Mouse (Mus musculus) kidney, adult 8-10 months (tissue): ENCODE data around the gene Vps33b.

Experiments used
- DNase-seq, 2 experiments: peaks; one replicate each; pipeline ENCODE4 v3.0.0; 2022

Vps33b gene

DNA sequence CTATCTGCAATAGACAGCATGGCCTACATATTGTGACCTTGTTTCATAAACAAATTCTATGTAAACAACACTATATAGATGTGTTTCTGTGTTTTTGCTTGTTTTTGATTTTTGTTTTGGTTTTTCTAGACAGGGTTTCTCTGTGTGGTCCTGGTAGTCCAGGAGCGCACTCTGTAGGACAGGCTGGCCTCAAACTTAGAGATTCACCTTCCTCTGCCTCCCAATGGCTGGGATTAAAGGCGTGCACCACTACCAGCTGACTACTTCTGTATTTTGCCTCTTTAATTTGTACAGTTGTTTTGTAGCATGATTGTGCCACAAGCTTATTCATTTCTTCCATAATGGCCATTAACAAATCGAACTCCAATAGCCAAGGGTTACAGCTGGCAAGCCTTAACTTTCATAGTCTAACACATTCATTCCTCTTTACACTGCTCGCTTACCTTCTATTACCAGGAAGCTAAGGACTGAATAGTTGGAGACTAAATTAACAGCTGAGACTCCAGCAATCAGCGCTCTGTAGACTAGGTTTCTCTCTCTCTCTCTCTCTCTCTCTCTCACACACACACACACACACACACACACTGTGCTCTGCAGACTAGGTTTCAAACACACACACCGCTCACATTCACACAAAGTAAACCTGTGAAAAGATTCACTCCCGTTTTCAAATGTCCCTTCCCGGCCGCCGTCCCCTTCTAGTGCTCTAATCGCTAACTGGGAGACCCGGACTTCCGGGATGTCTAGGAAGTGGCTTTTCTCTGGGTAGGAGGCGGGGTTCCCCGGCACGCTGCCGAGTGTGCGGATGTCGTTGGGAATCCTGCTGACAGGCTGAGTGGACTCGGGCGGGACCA is at the start of gene Vps33b:
TSS of gene Vps33b (plus strand) at position 753 of the 854 bp plus-strand sequence.
- DNase-seq, result peak; percentile 94 to 98

DNA sequence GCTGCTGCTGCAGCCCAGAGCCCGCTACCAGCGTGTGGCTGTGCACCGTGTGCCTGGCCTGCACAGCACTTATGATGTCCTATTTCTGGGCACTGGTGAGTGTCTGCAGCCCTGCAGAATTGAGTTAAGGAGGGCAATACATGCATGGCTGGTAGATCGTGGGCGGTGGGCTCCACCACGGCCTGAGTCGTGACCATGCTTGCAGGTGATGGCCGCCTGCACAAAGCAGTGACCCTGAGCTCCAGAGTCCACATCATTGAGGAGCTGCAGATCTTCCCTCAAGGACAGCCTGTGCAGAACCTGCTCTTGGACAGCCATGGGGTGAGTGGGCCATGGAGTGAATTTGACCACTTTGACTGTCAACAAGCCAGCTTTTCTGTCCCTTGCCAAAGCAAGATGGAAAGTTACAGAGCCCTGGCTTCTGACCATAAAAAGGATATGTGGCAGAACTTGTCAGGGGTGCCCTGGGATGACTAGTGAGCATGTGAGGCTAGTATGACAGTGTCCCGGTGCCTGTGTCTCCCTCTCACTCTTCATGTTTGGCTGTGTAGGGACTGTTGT is 49.1 kb upstream of the Vps33b start:
- DNase-seq, result no peak

DNA sequence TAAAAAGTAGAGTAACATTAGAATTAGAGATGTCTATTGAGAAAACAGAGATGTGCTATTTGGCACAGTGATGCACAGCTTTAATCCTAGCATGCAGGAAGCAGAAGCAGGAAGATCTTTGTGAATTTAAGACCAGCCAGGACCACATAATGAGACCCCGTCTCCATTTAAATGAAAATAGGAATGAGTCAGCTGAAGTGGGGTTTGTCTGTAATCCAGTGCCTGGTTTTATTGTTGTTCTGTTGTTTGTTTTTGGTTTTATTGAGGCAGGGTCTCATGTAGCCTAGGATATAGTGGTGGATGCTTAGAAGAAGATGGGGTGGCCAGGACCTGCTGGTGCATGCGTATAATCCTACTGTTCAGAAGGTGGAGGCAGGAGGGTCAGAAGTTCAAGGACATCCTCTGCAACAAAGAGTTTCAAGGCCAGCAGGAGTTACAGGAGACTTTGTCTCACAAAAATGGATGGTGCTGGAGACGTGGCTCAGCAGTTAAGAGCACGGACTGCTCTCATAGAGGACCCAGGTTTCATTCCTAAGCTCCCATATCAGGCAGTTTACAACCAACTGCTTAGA is 48.2 kb upstream of the Vps33b start:
- no peak for DNase-seq

DNA sequence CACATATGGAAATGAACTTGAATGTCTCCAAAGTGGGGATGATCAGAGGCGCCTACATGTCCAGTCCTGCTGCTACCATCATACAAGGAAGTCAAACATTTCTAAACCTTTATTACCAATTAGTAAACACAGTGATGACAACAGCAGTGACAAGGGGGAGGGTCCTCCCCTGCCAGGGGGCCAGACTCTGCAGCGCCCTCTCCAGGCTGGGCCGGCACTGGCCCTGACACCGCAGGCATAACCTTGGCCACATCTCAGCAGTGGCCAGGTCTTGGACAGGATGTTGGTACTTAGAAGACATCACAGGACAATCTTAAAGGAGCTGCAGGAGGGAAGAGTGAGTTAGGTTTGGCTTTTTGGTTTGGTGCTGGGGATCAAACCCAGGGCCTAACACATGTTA is 42.4 kb upstream of the Vps33b start:
- no peak for DNase-seq

DNA sequence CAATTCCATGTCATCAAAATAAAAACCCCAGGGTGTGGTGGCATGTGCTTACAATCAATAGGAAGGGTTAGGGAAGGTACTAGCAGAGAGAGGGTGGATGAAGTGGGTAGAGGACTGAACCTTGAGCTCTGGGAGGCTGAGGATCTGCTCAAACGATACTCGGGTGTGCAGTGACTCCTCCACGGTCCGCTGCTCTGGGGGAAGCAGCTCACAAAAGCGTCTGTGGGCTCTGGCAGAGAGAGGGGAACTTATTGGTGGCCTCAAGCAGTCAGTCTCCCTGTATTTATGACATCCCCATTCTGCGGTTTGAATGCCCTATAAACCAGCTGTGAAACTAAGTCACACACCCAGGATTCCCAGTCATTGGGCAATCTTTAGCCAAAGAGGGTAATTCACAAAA is 39.3 kb upstream of the Vps33b start:
- DNase-seq, result peak in 1 of 2 experiments; percentile 38

DNA sequence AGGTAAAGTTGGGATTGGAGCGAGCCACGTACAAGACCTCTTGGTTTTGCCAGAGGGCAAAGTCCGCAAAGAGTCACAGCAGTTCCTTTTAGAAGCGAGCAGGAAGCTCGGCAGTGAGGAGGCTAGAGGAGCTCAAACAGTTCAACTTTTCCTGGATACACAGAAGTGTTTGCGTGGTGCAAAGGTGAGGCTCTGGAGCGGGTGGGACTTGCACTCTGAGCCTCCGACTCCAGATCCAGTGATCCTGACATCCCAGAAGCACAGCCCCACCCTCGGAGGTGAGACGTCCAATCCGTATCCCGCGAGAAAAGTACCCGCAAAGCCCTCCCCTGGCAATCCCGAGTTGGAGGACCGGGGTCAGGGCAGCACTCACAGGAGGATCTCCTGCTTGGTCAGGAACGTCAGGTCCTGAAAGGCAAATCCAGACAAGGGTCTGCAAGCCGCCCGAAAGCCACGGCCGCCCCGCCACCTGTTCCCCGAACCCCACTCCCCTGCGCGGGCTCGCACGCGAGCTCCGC is 37.4 kb upstream of the Vps33b start:
- DNase-seq, result peak; percentile 80 to 82

DNA sequence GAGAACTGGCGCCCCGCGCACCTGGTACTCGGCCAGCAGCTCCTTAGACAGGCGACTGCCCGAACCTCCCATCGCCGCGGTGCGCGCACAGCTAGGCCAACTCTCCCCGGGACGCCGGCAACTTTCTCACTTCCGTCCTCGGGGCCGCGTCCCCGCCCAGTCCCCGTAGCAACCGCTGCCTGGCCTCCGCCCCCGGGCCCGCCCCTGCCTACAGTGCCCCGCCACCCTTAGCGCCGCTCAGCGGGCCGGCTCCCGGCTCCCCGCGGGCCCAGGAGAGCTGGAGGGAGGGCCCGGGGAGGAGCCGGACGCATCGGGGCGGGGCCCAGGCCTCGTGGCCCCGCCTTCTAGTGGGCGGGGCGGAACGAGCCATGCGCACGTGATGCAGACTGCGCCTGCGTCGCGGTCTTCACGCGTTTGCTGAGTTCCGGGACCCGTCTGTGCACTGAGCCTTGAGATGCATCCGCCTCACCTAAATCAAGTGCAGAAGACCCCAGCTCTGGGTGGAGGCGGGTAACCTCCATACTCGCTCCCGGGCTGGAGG is 36.9 kb upstream of the Vps33b start, which contains the start of the genes Cib1 and Gdpgp1:
TSS of gene Cib1 (minus strand) at position 325 of the 541 bp plus-strand sequence.
TSS of gene Gdpgp1 (plus strand) at position 377 of the 541 bp plus-strand sequence.
- peak; percentile 97 to 98 for DNase-seq

DNA sequence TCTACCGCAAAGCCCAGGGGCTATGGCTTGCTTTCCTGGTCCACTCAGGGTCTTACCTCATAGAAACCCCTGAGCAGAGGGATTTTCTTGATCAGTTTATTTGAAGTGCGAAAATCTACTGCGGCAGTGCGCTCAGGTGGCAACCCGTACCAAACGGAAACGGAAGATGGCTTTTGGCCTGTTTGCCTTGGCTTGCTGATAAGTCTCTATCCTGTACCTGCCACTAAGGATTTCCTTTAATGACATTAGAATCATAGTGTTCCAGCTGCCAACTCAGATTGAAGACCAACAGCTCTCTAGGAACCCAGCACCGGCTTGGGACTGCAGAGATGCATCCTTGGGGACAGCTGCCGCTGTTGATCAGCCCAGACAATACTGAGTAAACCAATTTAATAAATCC is 35.6 kb upstream of the Vps33b start:
- DNase-seq, result no peak

DNA sequence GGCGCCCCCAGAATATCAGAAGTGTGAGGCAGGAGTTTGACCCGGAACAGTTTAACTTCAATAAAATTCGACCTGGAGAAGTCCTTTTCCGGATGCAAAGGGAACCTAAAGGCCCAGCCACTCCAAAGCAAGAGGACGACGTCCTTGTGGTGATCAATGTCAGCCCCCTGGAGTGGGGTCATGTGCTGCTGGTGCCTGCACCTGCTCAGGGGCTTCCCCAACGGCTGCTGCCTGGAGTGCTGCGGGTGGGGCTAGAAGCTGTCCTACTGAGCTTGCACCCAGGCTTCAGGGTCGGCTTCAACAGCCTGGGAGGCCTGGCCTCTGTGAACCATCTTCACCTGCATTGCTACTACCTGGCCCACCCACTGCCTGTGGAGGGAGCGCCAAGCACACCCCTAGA is 30.9 kb upstream of the Vps33b start:
- no peak for DNase-seq

DNA sequence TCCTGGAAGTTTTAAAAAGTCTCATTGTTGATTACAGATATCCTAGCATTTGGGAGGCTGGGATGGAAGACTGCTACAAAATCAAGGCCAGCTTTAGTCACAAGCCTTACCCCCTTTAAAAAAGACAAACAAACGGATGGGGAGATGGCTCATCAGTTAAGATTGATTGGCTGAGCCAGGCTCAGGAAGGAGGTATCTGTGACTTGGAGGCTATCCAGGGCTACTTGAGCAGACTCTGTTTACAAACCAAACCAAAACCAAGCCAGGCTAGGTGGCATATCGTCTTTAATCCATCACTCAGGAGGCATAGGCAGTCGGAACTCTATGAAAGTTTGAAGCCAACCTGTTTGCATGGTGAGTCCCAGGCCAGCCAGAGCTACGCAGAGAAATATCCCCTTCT is 27.8 kb upstream of the Vps33b start:
- no peak for DNase-seq

DNA sequence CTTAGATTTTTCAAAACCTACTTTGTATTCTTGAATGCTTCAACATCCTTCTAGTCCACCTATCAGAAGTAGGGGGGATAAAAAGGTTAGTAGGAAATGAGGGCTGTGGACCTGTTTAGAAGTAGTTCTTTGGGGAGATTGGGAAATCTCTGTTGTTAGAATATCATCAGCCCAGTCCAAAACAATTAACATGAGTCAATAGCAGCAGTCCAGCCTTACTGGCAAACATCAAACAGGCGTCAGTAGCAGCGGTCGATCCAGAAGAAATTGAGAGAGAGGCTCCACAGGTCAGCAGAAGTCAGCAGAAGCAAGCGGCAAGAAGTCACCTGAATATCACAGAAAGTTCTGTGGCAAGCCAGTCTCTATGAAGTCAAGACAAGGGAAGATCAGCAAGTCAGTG is 24.6 kb upstream of the Vps33b start:
- no peak for DNase-seq

DNA sequence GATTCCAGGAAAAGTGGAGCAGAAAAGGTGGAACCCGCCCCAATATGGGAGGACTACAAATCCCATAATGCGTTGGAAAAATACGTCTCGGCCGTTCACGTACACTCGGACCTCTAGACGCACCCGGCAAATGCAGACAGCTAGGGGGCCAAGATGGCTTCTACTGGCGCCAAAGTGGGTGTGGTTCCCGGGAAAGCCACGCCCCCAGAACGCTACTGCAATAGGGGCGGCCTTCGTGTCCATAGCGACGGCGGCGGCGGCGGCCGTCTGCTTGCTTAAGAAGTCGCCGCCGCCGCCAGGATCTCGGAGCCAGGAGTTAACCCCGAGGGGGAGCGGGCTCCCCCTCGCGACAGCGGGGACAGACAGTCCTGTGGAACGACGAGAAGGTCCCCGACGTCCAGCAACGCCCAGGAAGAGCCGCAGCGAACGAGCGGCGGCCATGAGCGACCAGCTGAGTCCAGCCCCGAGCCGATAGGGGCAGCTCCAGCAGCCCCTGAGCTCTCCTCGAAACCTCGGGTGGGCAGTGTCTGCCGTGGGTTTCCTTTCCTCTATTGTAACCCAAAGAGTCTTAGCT is 23.2 kb upstream of the Vps33b start, which contains the start of gene Ttll13:
TSS of gene Ttll13 (plus strand) at position 229 of the 574 bp plus-strand sequence.
- peak; percentile 98 for DNase-seq

DNA sequence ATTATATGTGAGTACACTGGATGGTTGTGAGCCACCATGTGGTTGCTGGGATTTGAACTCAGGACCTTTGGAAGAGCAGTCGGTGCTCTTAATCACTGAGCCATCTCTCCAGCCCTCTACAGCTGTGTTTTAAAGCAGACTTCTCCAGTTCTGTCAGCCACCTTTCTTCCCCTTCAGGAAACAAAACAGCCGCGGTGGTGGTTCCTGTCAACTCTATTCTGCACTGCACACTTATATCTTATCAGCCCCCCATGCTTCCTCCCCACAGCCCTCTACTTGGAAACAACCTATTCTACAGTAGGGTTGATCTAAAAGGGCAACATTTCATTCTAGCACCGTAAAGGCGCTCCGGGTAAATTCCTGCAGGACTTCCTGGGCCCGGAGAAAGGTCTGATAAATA is 22.6 kb upstream of the Vps33b start:
- no peak for DNase-seq

DNA sequence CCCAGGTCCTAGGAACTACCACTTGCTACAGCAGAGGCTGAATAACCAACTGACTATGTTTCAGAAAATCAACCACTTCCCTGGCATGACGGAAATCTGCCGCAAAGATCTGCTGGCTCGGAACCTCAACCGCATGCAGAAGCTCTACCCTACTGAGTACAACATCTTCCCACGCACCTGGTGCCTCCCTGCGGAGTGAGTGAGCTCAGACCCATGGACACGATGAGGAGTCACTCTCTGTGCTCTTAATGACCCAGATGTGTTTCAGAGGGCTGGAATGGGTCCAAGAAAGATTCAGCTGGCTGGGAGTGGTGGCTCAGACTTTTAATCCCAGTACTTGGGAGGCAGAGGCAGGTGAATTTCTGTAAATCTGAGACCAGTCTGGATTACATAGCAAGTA is 17.0 kb upstream of the Vps33b start:
- no peak for DNase-seq

DNA sequence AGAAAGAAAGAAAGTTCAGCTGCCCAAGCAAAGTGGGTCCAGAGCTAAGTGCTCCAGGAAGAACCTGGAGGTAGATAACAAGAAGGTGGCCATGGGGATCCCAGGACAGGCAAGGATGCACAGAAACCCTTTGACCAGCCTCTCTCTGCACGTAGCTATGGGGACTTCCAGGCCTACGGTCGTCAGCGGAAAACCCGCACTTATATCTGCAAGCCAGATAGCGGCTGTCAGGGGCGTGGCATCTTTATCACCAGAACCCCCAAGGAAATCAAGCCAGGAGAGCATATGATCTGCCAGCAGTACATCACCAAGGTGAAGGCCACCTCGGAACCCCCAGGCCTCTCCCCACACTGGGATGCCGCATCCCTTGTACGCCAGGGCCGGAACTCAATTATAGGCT is 16.6 kb upstream of the Vps33b start:
- DNase-seq, result no peak

DNA sequence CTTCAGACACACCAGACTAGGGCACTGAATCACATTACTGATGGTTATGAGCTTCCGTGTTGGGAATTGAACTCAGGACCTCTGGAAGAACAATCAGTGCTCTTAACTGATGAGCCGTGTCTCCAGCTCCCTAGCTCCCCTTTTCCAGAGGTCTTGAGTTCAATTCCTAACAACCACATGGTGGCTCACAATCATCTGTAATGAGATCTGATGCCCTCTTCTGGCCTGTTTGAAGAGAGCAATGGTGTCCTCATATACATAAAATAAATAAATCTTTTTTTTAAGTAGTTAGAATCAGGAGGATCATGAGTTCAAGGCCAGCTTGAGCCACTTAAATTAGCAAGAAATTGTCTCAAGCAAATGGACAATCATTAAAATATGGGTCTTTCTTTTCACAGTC is 13.5 kb upstream of the Vps33b start:
- DNase-seq, result no peak

DNA sequence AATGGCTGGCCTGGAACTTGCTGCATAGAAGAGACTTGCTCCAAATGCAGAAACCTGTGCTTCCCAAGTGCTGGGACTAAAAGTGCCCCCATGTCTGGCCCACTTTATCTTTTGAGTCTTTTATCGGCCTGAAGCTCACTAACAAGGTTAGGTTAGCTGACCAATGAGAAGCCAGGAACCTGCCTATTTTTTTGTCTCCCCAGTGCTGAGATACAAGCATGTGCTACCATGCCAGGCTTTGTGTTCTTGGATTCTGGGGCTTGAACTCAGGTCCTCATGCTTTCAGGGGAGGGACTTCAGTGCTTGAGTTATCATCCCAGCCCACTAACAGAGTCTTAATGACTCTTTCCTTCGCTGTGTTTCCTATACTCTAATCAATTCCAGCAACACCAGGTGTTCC is 11.7 kb upstream of the Vps33b start:
- DNase-seq, result no peak

DNA sequence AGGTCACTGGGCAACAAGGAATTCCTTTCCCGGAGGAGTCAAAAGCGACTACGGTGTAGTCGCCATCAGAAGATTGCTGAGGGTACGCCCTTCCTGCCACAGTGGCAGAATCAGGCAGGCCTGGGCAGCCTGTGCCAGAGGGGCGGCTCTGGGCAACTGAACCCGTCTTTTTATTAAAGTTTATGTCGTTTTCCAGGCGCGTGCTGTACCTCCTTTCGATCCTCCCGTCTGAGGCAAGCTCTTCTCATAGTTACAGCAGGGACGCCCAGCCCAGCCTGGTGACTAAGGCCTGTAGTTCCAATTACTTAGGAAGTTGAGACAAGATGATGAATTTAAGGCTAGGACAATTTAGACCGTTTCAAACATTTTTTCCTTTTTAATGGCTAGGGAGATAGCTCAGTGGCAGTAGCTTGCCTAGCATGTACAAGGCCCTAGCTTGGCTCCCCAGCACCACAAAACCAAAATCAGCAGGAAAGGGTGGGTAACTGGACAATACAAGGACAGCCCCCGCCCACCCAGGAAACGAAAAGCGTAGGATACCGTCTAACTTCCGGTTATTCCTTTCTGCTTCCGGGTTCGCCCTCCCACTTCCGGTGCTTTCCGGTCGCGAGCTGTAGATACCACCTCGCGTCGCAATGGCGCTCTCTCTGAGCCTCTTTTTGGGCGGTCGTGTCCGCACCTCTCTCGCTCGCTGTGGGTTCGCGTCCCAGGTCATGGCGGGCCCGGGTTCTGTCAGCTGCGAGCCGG is 8.7 kb upstream of the Vps33b start, which contains the start of gene Ngrn:
TSS of gene Ngrn (plus strand) at position 591 of the 747 bp plus-strand sequence.
- DNase-seq, result peak; percentile 87 to 89

DNA sequence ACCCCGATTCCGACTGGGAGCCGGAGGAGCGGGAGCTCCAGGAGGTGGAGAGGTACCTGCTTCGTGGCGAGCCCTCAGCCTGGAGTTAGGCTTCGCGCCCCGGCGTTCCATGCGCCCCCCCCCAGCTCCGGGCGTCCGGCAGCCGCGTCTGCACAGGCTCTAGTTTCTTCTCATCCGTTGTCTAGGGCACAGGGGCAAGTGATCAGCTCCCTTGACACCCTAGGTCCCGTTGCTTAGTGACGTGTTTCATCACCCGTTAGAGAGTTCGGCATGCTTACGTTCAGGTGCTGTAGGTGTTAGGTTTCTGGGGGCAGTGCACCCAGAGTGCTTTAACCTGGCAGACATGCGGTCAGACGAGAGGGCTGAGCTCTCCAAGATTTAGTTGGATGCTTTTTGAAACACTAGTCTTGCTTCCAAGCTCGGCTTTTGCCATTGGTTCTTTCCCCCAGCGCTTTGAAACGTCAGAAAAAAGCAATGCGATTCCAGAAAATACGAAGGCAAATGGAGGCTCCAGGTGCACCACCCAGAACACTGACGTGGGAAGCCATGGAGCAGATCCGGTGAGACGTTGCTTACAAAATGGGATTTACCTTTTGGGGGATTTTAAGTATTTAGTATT is 8.0 kb upstream of the Vps33b start:
- DNase-seq, result no peak

DNA sequence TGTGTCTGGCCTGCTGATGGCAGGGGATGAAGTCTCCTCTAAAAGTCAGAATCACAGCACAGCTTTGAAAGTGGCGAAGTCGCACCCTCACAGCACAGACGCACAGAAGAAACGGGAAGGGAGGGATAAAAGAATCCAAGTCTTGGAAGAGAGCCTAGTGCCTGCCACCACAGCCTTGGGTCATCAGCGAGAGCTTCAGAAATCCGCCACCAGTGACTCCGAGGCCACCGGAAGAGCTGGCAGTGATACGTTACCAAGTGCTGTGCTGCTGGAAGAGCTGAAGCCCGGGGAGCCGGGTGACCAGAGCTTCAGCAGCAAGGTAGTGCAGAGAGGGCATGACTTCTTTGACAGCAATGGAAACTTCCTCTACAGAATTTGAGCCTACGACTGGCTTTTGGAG is 4.8 kb upstream of the Vps33b start:
- DNase-seq, result no peak

DNA sequence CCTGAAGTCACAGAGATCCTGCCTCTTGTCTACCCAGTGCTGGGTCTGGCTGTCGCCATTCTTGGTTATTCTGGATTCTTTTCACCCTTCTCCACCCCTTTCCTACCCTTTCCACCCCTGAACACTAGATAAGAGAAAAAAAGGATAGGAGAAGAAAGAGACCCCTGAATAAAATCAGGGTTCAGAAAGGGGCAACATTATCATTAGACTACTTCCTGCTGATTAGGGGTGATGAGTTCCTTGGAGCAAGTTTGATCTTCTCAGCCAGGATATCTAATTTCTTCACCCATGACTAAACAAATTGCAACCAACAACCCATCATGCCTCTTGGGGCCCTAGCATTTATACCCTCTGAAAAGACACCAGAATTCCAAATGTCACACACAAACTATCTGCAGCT is 1.7 kb upstream of the Vps33b start:
- DNase-seq, result no peak

DNA sequence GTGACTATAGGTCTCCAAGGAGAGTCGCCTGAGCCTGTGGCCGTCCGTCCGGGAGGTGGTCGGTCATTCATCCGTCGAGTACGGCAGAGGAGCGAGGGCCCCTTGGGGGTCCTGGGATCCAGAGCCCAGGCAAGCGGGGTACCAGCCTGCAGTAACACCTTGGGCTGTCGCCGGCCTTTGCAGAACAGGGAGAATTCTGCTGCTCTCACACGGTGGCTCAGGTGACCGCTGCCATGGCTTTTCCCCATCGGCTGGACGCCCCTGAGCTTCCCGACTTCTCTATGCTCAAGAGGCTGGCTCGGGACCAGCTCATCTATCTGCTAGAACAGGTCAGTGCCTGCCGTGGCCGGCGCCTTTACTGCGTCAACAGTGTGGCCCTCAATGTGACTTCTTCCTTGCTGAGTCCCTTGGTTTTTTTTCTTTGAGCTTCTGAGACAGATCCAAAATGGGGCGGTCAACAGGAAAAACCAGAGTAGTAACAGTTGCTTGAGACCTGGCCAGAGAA is 354 bp downstream of the Vps33b start:
- peak; percentile 43 to 46 for DNase-seq
